Mouse (Mus musculus): ENCODE results near the gene Scgb2b17. TPM values are rescaled to one million over a fixed set of nuclear protein-coding genes. Genes with fewer than 3 reads are reported as not detected.
"Not testable (repeated sequence)": the region's sequence is repeated elsewhere in the genome, so short reads cannot be mapped to it uniquely, and the experiment has no call there.

Gene Scgb2b17
- total RNA-seq (2014; fragmentation: Nextera tagmentation) (not detected in 2 replicates), total RNA-seq (2017) (not detected in 2 replicates), polyA plus RNA-seq (2012) (not detected in 2 replicates)

GRCm38 (mm10) chr7:33056461-33056860, at the start of gene Scgb2b17:
Gene Scgb2b17, minus strand, starts transcription at chr7:33056561.
- not testable (repeated sequence) for ATAC-seq (ENCODE audit: extremely low read depth, insufficient number of reproducible peaks, low FRiP score, poor library complexity, severe bottlenecking); H3K9me3 ChIP-seq (replicated peaks); DNase-seq (ENCODE audit: low spot score); H3K4me1 ChIP-seq (ENCODE audit: insufficient read depth, low read depth, low read length); H3K36me3 ChIP-seq (replicated peaks); H3K27me3 ChIP-seq (ENCODE audit: insufficient read depth, low read length); H3K4me3 ChIP-seq (ENCODE audit: low read depth, low read length)

GRCm38 (mm10) chr7:33063149-33063548, 6.8 kb upstream of the Scgb2b17 start, which contains the start of gene Scgb1b17:
Gene Scgb1b17, plus strand, starts transcription at chr7:33063449.
- not testable (repeated sequence) for ATAC-seq (ENCODE audit: extremely low read depth, insufficient number of reproducible peaks, low FRiP score, poor library complexity, severe bottlenecking); DNase-seq (ENCODE audit: low spot score); H3K36me3 ChIP-seq (replicated peaks); H3K27me3 ChIP-seq (ENCODE audit: insufficient read depth, low read length); H3K4me1 ChIP-seq (ENCODE audit: insufficient read depth, low read depth, low read length); H3K9me3 ChIP-seq (replicated peaks); H3K4me3 ChIP-seq (ENCODE audit: low read depth, low read length)

Other genes starting within 250 kb of the Scgb2b17 start
- not detected in 2 replicates for gene Scgb2b15, start 226.9 kb downstream of the Scgb2b17 start, total RNA-seq (2014; fragmentation: Nextera tagmentation)
- not detected in 2 replicates for gene Scgb2b15, start 226.9 kb downstream of the Scgb2b17 start, total RNA-seq (2017)
- gene Scgb2b15, start 226.9 kb downstream of the Scgb2b17 start, polyA plus RNA-seq (2012) = not detected in 2 replicates
- not detected in 2 replicates for gene Scgb1b15, start 220.0 kb downstream of the Scgb2b17 start, total RNA-seq (2014; fragmentation: Nextera tagmentation)
- not detected in 2 replicates for gene Scgb1b15, start 220.0 kb downstream of the Scgb2b17 start, total RNA-seq (2017)
- gene Scgb1b15, start 220.0 kb downstream of the Scgb2b17 start, polyA plus RNA-seq (2012) = not detected in 2 replicates
- not detected in 2 replicates for gene Scgb1b17, start 6.9 kb upstream of the Scgb2b17 start, total RNA-seq (2014; fragmentation: Nextera tagmentation)
- not detected in 2 replicates for gene Scgb1b17, start 6.9 kb upstream of the Scgb2b17 start, total RNA-seq (2017)
- not detected in 2 replicates for gene Scgb1b17, start 6.9 kb upstream of the Scgb2b17 start, polyA plus RNA-seq (2012)
- not detected in 2 replicates for gene Scgb2b18, start 117.3 kb upstream of the Scgb2b17 start, total RNA-seq (2014; fragmentation: Nextera tagmentation)
- gene Scgb2b18, start 117.3 kb upstream of the Scgb2b17 start, total RNA-seq (2017) = not detected in 2 replicates
- not detected in 2 replicates for gene Scgb2b18, start 117.3 kb upstream of the Scgb2b17 start, polyA plus RNA-seq (2012)
- gene Scgb1b18, start 129.0 kb upstream of the Scgb2b17 start, total RNA-seq (2014; fragmentation: Nextera tagmentation) = not detected in 2 replicates
- gene Scgb1b18, start 129.0 kb upstream of the Scgb2b17 start, total RNA-seq (2017) = not detected in 2 replicates
- not detected in 2 replicates for gene Scgb1b18, start 129.0 kb upstream of the Scgb2b17 start, polyA plus RNA-seq (2012)
- gene Scgb2b19, start 223.8 kb upstream of the Scgb2b17 start, total RNA-seq (2014; fragmentation: Nextera tagmentation) = not detected in 2 replicates
- not detected in 2 replicates for gene Scgb2b19, start 223.8 kb upstream of the Scgb2b17 start, total RNA-seq (2017)
- gene Scgb2b19, start 223.8 kb upstream of the Scgb2b17 start, polyA plus RNA-seq (2012) = not detected in 2 replicates
- gene Scgb1b19, start 230.7 kb upstream of the Scgb2b17 start, total RNA-seq (2014; fragmentation: Nextera tagmentation) = not detected in 2 replicates
- not detected in 2 replicates for gene Scgb1b19, start 230.7 kb upstream of the Scgb2b17 start, total RNA-seq (2017)
- gene Scgb1b19, start 230.7 kb upstream of the Scgb2b17 start, polyA plus RNA-seq (2012) = not detected in 2 replicates

Data from G1E (cell line).